Comparison of ENCODE assay signal across 28 mouse cellular contexts in the genomic region with DNA sequence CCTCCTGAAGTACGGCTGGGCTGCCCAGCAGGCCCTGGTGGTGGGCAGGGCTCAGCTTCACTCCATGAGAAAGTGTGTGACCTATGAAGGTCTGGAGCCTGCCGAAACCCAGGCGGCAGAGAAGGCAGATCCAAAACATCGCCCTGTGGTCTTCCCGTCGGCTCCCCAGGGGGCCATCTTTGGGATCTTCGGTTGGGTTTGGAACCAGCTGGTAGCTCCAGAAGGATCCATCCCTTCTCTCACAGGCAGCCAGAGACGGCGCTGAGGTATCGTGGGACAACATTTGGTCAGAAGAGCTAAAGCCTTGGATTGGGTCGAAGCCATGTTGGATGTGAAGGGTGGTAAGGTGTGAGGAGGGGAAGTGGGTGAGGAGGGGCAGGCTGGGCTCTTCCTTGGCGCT. TPM values are rescaled to one million over a fixed set of nuclear protein-coding genes. Genes with fewer than 3 reads are reported as not detected.
DNase-seq lines count a peak whose midpoint lies in the region; ATAC-seq and TF ChIP-seq lines count a peak whose summit lies in the region.
"Had no signal": no experiment of that assay in that cellular context is flagged by ENCODE, and none has a peak within 500 bp of the region (broad histone marks: within the 10 kb centered on the region; RNA-seq: fewer than 3 reads in every experiment).

No protein-coding gene starts in this region.

- H3K9ac ChIP-seq in forebrain, postnatal 0 days = no peak overlapping the region
- H3K9ac ChIP-seq: forebrain, embryonic 12.5 days; heart, embryonic 13.5 days; hindbrain, embryonic 14.5 days had no signal

- peak; percentile 27 to 46 for DNase-seq in cerebellum, adult 18-20 months
- DNase-seq in cerebellum, adult 11 months = no peak
- DNase-seq in cerebellum, postnatal 25 days = peak; percentile 53 to 57
- no peak for DNase-seq in cerebellum, postnatal 4 days (ENCODE audit: low spot score in 2 of 2)
- DNase-seq in forebrain, postnatal 0 days = no peak
- DNase-seq in forebrain, embryonic 10.5 days (ENCODE audit: extremely low spot score, low spot score) = no peak
- DNase-seq: adrenal gland, adult 8-10 months; adrenal gland, postnatal 25 days; B cell, adult 2 months; gastrocnemius, postnatal 10 days; gastrocnemius, postnatal 36 days; heart, adult 2 months; heart, postnatal 14 days; heart, postnatal 4 days; kidney, adult 18-20 months; kidney, adult 9 months had no signal

- no peaks in the 10 kb centered on the region for H3K9me3 ChIP-seq in forebrain, postnatal 0 days (ENCODE audit: low read length)
- H3K9me3 ChIP-seq in forebrain, embryonic 10.5 days = no peaks in the 10 kb centered on the region
- H3K9me3 ChIP-seq in E14TG2a.4 (ENCODE audit: low read length) = no peaks in the 10 kb centered on the region
- H3K9me3 ChIP-seq: forebrain, embryonic 12.5 days; heart, embryonic 10.5 days; heart, embryonic 13.5 days had no signal

- peaks cover 13% of the 10 kb centered on the region for H3K4me1 ChIP-seq in forebrain, postnatal 0 days (ENCODE audit: insufficient read depth)
- peaks cover 47% of the 10 kb centered on the region for H3K4me1 ChIP-seq in forebrain, embryonic 10.5 days
- peaks cover 94% of the 10 kb centered on the region for H3K4me1 ChIP-seq in E14TG2a.4 (replicated peaks; ENCODE audit: low read depth, low read length)

- WGBS in forebrain, postnatal 0 days = 79% methylated on average over 12 of the region's 12 CpGs
- WGBS in forebrain, embryonic 10.5 days = 96% methylated on average over 12 of the region's 12 CpGs

- H3K4me2 ChIP-seq in forebrain, postnatal 0 days (ENCODE audit: low read depth) = no peak overlapping the region
- H3K4me2 ChIP-seq: forebrain, embryonic 12.5 days; heart, embryonic 13.5 days; hindbrain, embryonic 14.5 days had no signal

- H3K4me3 ChIP-seq in forebrain, postnatal 0 days (ENCODE audit: low read depth, low read length) = no peak overlapping the region
- H3K4me3 ChIP-seq in forebrain, embryonic 10.5 days = no peak overlapping the region
- peak overlapping the region; percentile 69 for H3K4me3 ChIP-seq in E14TG2a.4 (replicated peaks; ENCODE audit: low read length)
- H3K4me3 ChIP-seq: forebrain, embryonic 12.5 days; heart, adult 2 months; heart, embryonic 10.5 days; heart, embryonic 13.5 days had no signal

- H3K27me3 ChIP-seq in forebrain, postnatal 0 days (ENCODE audit: insufficient read depth, low read length) = no peaks in the 10 kb centered on the region
- peaks cover 75% of the 10 kb centered on the region for H3K27me3 ChIP-seq in forebrain, embryonic 10.5 days (ENCODE audit: poor library complexity, severe bottlenecking)
- H3K27me3 ChIP-seq in E14TG2a.4 (ENCODE audit: insufficient read depth, low read length) = no peaks in the 10 kb centered on the region

- ATAC-seq in forebrain, postnatal 0 days = no peak
- no peak for ATAC-seq in megakaryocyte, adult 5-6 weeks (ENCODE audit: poor library complexity, severe bottlenecking)
- ATAC-seq: activated CD4-positive, CD25-positive, alpha-beta regulatory T cell, adult 4 months; hindbrain, postnatal 0 days; inflammation-experienced regulatory T-cells, adult 6 months; intestine, embryonic 16.5 days had no signal

- TF ChIP-seq CTCF in forebrain, postnatal 0 days (IDR thresholded peaks at IDR 0.05; ENCODE audit: low read depth) = no peak
- TF ChIP-seq CTCF in E14TG2a.4 (conservative IDR thresholded peaks at IDR 0.05; ENCODE audit: low read length) = no peak

- peaks cover 56% of the 10 kb centered on the region for H3K36me3 ChIP-seq in forebrain, postnatal 0 days (ENCODE audit: insufficient read depth)
- peaks cover 53% of the 10 kb centered on the region for H3K36me3 ChIP-seq in forebrain, embryonic 10.5 days (replicated peaks)
- peaks cover 57% of the 10 kb centered on the region for H3K36me3 ChIP-seq in E14TG2a.4 (ENCODE audit: insufficient read depth, low read length)

- peak overlapping the region; percentile 29 for H3K27ac ChIP-seq in forebrain, postnatal 0 days (ENCODE audit: low read depth, low read length)
- H3K27ac ChIP-seq in forebrain, embryonic 10.5 days = no peak overlapping the region
- H3K27ac ChIP-seq: forebrain, embryonic 12.5 days; heart, adult 2 months; heart, embryonic 10.5 days; heart, embryonic 13.5 days; hindbrain, embryonic 14.5 days; hindbrain, postnatal 0 days had no signal

RNA-seq across cellular contexts. Expression of a gene that starts 17.7 kb away (rescaled TPM):
- 8.9 and 11.1 TPM in 2 replicates for total RNA-seq in forebrain, postnatal 0 days (2014; rRNA removed)
- 2.7 and 7.5 TPM in 2 replicates for polyA plus RNA-seq in forebrain, postnatal 0 days (2015; fragmentation: Nextera tagmentation; extraction: Ambion mirVana)
- 8.1 and 9.2 TPM in 2 replicates for polyA plus RNA-seq in forebrain, embryonic 10.5 days (2016; fragmentation: Nextera tagmentation; extraction: Ambion mirVana)
- total RNA-seq in megakaryocyte, adult 5-6 weeks (2015) = 2.0 and 2.1 TPM in 2 replicates
- 1.1 and 1.3 TPM in 2 replicates for total RNA-seq in megakaryocyte, adult 5-6 weeks (2017)

RNA-seq across cellular contexts. Expression of a gene that starts 20.2 kb away (rescaled TPM):
- total RNA-seq in forebrain, postnatal 0 days (2014; rRNA removed) = 49.0 and 55.2 TPM in 2 replicates
- 47.2 and 48.0 TPM in 2 replicates for polyA plus RNA-seq in forebrain, postnatal 0 days (2015; fragmentation: Nextera tagmentation; extraction: Ambion mirVana)
- polyA plus RNA-seq in forebrain, embryonic 10.5 days (2016; fragmentation: Nextera tagmentation; extraction: Ambion mirVana) = 30.5 and 31.4 TPM in 2 replicates
- 5.4 and 6.9 TPM in 2 replicates for total RNA-seq in megakaryocyte, adult 5-6 weeks (2015)
- 5.9 and 7.2 TPM in 2 replicates for total RNA-seq in megakaryocyte, adult 5-6 weeks (2017)

RNA-seq across cellular contexts. Expression of a gene that starts 32.0 kb away (rescaled TPM):
- 11.3 and 12.8 TPM in 2 replicates for total RNA-seq in forebrain, postnatal 0 days (2014; rRNA removed)
- polyA plus RNA-seq in forebrain, postnatal 0 days (2015; fragmentation: Nextera tagmentation; extraction: Ambion mirVana) = 4.2 and 5.5 TPM in 2 replicates
- 16.4 and 18.5 TPM in 2 replicates for polyA plus RNA-seq in forebrain, embryonic 10.5 days (2016; fragmentation: Nextera tagmentation; extraction: Ambion mirVana)
- total RNA-seq in megakaryocyte, adult 5-6 weeks (2015) = 43.2 and 46.7 TPM in 2 replicates
- 11.8 and 18.3 TPM in 2 replicates for total RNA-seq in megakaryocyte, adult 5-6 weeks (2017)

RNA-seq across cellular contexts. Expression of a gene that starts 42.3 kb away (rescaled TPM):
- total RNA-seq in forebrain, postnatal 0 days (2014; rRNA removed) = 156 and 160 TPM in 2 replicates
- 47.4 and 55.3 TPM in 2 replicates for polyA plus RNA-seq in forebrain, postnatal 0 days (2015; fragmentation: Nextera tagmentation; extraction: Ambion mirVana)
- 0.31 and 0.56 TPM in 2 replicates for polyA plus RNA-seq in forebrain, embryonic 10.5 days (2016; fragmentation: Nextera tagmentation; extraction: Ambion mirVana)
- not detected in 2 replicates for total RNA-seq in megakaryocyte, adult 5-6 weeks (2015)
- not detected in 2 replicates for total RNA-seq in megakaryocyte, adult 5-6 weeks (2017)
- total RNA-seq: CH12.LX; granulocyte monocyte progenitor cell, adult 5-6 weeks had no signal
- polyA plus RNA-seq: activated CD4-positive, CD25-positive, alpha-beta regulatory T cell, adult 4 months; inflammation-experienced regulatory T-cells, adult 6 months had no signal

RNA-seq across cellular contexts. Expression of a gene that starts 59.2 kb away (rescaled TPM):
- total RNA-seq in forebrain, postnatal 0 days (2014; rRNA removed) = 24.2 and 36.8 TPM in 2 replicates
- 47.9 and 51.3 TPM in 2 replicates for polyA plus RNA-seq in forebrain, postnatal 0 days (2015; fragmentation: Nextera tagmentation; extraction: Ambion mirVana)
- polyA plus RNA-seq in forebrain, embryonic 10.5 days (2016; fragmentation: Nextera tagmentation; extraction: Ambion mirVana) = 102 and 104 TPM in 2 replicates
- 56.1 and 56.9 TPM in 2 replicates for total RNA-seq in megakaryocyte, adult 5-6 weeks (2015)
- total RNA-seq in megakaryocyte, adult 5-6 weeks (2017) = 32.9 and 52.7 TPM in 2 replicates

Comparison
In these comparisons a context has a peak if more than half of its experiments do, and no peak if none do; other contexts are left out.
1. DNase-seq: peak in cerebellum, adult 18-20 months (2 of 2) and cerebellum, postnatal 25 days (2 of 2); none in cerebellum, adult 11 months (single experiment), cerebellum, postnatal 4 days (0 of 2), forebrain, postnatal 0 days (single experiment) and forebrain, embryonic 10.5 days (single experiment).